Mouse (Mus musculus) heart, postnatal 0 days (tissue): ENCODE data around the gene Gm10382. TPM values are rescaled to one million over a fixed set of nuclear protein-coding genes. Genes with fewer than 3 reads are reported as not detected.

Experiments
- ATAC-seq: fragments of 200-750 bp; cut with Nextera tagmentation; 2 replicates; pipeline ENCODE4 v1.8.0; 2017; ENCODE audit warnings: low read depth, moderate number of reproducible peaks, moderate library complexity; ENCODE audit not compliant: insufficient read depth
- DNase-seq: peaks from one replicate; pipeline ENCODE4 v3.0.0-alpha.2; 2016; ENCODE audit warnings: low spot score
- H3K27ac ChIP-seq: fragments of 300-500 bp; sonication (generic); 2 replicates; pipeline ENCODE4 v1.5.1; 2014; ENCODE audit warnings: low read depth, mild to moderate bottlenecking
- H3K27me3 ChIP-seq: fragments of 300-500 bp; sonication (generic); 2 replicates; pipeline ENCODE4 v1.6.1; 2014; ENCODE audit warnings: low read length, mixed read lengths; ENCODE audit not compliant: control insufficient read depth, insufficient read depth
- H3K36me3 ChIP-seq: fragments of 300-500 bp; sonication (generic); replicated peaks from 2 replicates; pipeline ENCODE4 v1.6.1; 2014; ENCODE audit warnings: low read length, mixed read lengths; ENCODE audit not compliant: control insufficient read depth, insufficient read depth
- H3K4me1 ChIP-seq: fragments of 300-500 bp; sonication (generic); 2 replicates; pipeline ENCODE4 v1.6.1; 2014; ENCODE audit warnings: antibody characterized with exemption; ENCODE audit not compliant: control insufficient read depth, insufficient read depth
- H3K4me2 ChIP-seq: fragments of 300-500 bp; sonication (generic); 2 replicates; pipeline ENCODE4 v1.6.1; 2014; ENCODE audit warnings: low read depth, mild to moderate bottlenecking, low read length, moderate library complexity
- H3K4me3 ChIP-seq: fragments of 300-500 bp; sonication (generic); 2 replicates; pipeline ENCODE4 v1.5.1; 2014; ENCODE audit warnings: low read depth, low read length
- H3K9ac ChIP-seq: fragments of 300-500 bp; sonication (generic); replicated peaks from 2 replicates; pipeline ENCODE4 v1.6.1; 2014; ENCODE audit warnings: low read depth, low read length, mixed read lengths
- H3K9me3 ChIP-seq: fragments of 300-500 bp; sonication (generic); replicated peaks from 2 replicates; pipeline ENCODE4 v1.6.1; 2016; ENCODE audit warnings: low read length; ENCODE audit not compliant: control insufficient read depth
- CTCF ChIP-seq: IDR thresholded peaks from 2 replicates; pipeline ENCODE4 v1.5.1; 2016; ENCODE audit warnings: antibody characterized with exemption, control low read depth, low read depth
- EP300 ChIP-seq: IDR thresholded peaks from 2 replicates; pipeline ENCODE4 v1.6.1; 2016; ENCODE audit warnings: antibody characterized with exemption, low read depth
- WGBS: fragments of 180-500 bp; shearing (Covaris S2); extraction: QIAGEN DNeasy Blood & Tissue Kit; methylation state at CpG from one replicate; pipeline ENCODE4 v1.1.7; 2014; 5-methylcytosine and 5-hydroxymethylcytosine counted together
- polyA plus RNA-seq: library from polyadenylated mRNA; unstranded; fragments of >200 nt; fragmentation: Nextera tagmentation; extraction: Ambion mirVana; gene quantifications from 2 replicates; pipeline ENCODE4 v1.2.1, GENCODE M21; 2015
- total RNA-seq: library from RNA; depleted of rRNA; stranded (reverse); fragments of >200 nt; gene quantifications from 2 replicates; pipeline ENCODE4 v1.2.3, GENCODE M21; 2014; ENCODE audit warnings: low replicate concordance

The Gm10382 gene
- total and polyA plus RNA-seq, 2 experiments from 2014 or later: 0.78 TPM; not detected in 1

DNA sequence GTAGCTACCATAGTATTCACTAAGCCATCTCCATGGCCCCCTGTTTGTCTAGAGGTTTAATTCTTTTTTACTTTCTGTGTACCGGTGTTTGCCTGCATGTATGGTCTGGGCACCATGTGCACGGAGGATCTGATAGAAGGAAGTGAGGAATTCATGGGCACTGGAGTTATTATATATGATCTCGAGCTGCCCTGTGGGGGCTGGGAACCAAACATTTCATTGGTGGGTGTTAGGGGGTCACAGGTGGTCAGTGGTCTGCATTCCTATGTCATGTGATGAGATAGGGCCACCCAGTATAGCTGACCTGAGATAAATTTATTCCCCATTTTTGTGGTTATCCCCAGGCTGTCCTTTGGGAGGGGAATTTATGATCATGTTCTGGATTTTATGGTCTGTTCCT, 5.9 kb downstream of the Gm10382 start:
- Histone ChIP-seq H3K9ac (no peak overlapping the region), H3K4me2 (no peak overlapping the region), H3K36me3 (no peaks in the 10 kb centered on the region), H3K27ac (peak overlapping the region; percentile 97), H3K27me3 (no peaks in the 10 kb centered on the region), H3K4me3 (no peak overlapping the region), H3K9me3 (no peaks in the 10 kb centered on the region), H3K4me1 (peaks cover 25% of the 10 kb centered on the region)
- DNase-seq (no peak), ATAC-seq (no peak)
- WGBS: 64% methylated on average over 3 of the region's 3 CpGs
- TF ChIP-seq CTCF (no peak), EP300 (no peak)

GRCm38 (mm10) chr5:125400903-125401302, 11.8 kb downstream of the Gm10382 start:
- no peak for DNase-seq
- H3K4me1 ChIP-seq: 0 out of 2 replicates have a peak, but pooled peaks cover 3% of the 10 kb centered on the region
- no peak overlapping the region for H3K27ac ChIP-seq
- no peaks in the 10 kb centered on the region for H3K9me3 ChIP-seq
- H3K4me2 ChIP-seq: no peak overlapping the region
- H3K36me3 ChIP-seq: no peaks in the 10 kb centered on the region
- ATAC-seq: no peak
- TF ChIP-seq EP300 (no peak), CTCF (peak; percentile 18; the same call in 1 of the 2 replicates)
- H3K9ac ChIP-seq: no peak overlapping the region
- no peaks in the 10 kb centered on the region for H3K27me3 ChIP-seq
- no peak overlapping the region for H3K4me3 ChIP-seq
- 49% methylated on average over 7 of the region's 7 CpGs for WGBS

GRCm38 (mm10) chr5:125402476-125402875, 13.4 kb downstream of the Gm10382 start:
- Histone ChIP-seq H3K27me3 (no peaks in the 10 kb centered on the region), H3K9me3 (no peaks in the 10 kb centered on the region), H3K4me3 (no peak overlapping the region), H3K36me3 (no peaks in the 10 kb centered on the region), H3K9ac (no peak overlapping the region), H3K4me2 (no peak overlapping the region), H3K4me1 (peaks cover 12% of the 10 kb centered on the region; the same call in 1 of the 2 replicates), H3K27ac (no peak overlapping the region)
- no peak for TF ChIP-seq EP300
- no peak for TF ChIP-seq CTCF
- WGBS: 72% methylated on average over 10 of the region's 10 CpGs
- no peak for ATAC-seq
- no peak for DNase-seq

DNA sequence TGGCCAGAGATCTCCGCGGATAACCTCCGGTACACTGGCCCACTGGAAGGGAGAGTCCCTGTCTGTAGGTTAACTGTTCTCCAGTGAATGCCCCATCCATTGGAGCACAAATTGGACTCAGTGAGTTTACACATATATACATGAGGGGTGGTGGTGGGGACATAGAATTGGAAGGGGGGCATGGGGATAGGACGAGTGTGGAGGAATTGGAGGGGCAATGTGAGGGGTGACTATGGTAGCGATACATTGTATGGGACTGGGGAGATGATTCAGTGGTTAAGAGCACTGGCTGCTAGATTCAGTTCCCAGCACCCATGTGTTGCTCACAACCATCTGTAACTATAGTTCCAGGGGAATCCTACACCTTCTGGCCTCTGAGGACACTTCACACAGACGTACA, 13.9 kb downstream of the Gm10382 start:
- TF ChIP-seq CTCF (no peak), EP300 (no peak)
- Histone ChIP-seq H3K4me1 (peaks cover 12% of the 10 kb centered on the region; the same call in 1 of the 2 replicates), H3K4me2 (no peak overlapping the region), H3K4me3 (no peak overlapping the region), H3K27me3 (no peaks in the 10 kb centered on the region), H3K9me3 (no peaks in the 10 kb centered on the region), H3K9ac (no peak overlapping the region), H3K27ac (peak overlapping the region; percentile 54), H3K36me3 (no peaks in the 10 kb centered on the region)
- DNase-seq (no peak), ATAC-seq (no peak)
- WGBS: 67% methylated on average over 6 of the region's 6 CpGs

GRCm38 (mm10) chr5:125403481-125404465, 14.7 kb downstream of the Gm10382 start:
- Histone ChIP-seq H3K36me3 (no peaks in the 10 kb centered on the region), H3K4me2 (peak overlapping the region; percentile 70), H3K4me1 (peaks cover 12% of the 10 kb centered on the region; the same call in 1 of the 2 replicates), H3K27ac (peak overlapping the region; percentile 54), H3K9me3 (no peaks in the 10 kb centered on the region), H3K9ac (no peak overlapping the region), H3K27me3 (no peaks in the 10 kb centered on the region), H3K4me3 (peak overlapping the region; percentile 62)
- DNase-seq (peak; percentile 68), ATAC-seq (peak; percentile 31)
- 12% methylated on average over 31 of the region's 31 CpGs for WGBS
- TF ChIP-seq EP300 (no peak; the same call in 1 of the 2 replicates), CTCF (no peak)
